9 mouse cellular contexts compared by ENCODE assay signal in genomic region chr9:33856169-33856568, GRCm38 (mm10).
DNase-seq lines count a peak whose midpoint lies in the region; ATAC-seq and TF ChIP-seq lines count a peak whose summit lies in the region.
"Had no signal": no experiment of that assay in that cellular context is flagged by ENCODE, and none has a peak within 500 bp of the region (broad histone marks: within the 10 kb centered on the region; RNA-seq: fewer than 3 reads in every experiment).

No protein-coding gene starts in this region.

- no peaks in the 10 kb centered on the region for H3K9me3 ChIP-seq in hindbrain, embryonic 11.5 days (ENCODE audit: control insufficient read depth, low read length)
- H3K9me3 ChIP-seq in hindbrain, embryonic 13.5 days, result no peaks in the 10 kb centered on the region
- H3K9me3 ChIP-seq: neural tube, embryonic 12.5 days had no signal

- no peak overlapping the region for H3K27ac ChIP-seq in hindbrain, embryonic 11.5 days (ENCODE audit: low read depth, low read length)
- no peak overlapping the region for H3K27ac ChIP-seq in hindbrain, embryonic 13.5 days
- H3K27ac ChIP-seq: neural tube, embryonic 12.5 days had no signal

- DNase-seq in hindbrain, embryonic 11.5 days (ENCODE audit: low spot score), result peak; percentile 46
- peak; percentile 5 for DNase-seq in urinary bladder, postnatal 25 days (ENCODE audit: low spot score)
- no peak for DNase-seq in urinary bladder, postnatal 10 days (ENCODE audit: low spot score)
- peak; percentile 31 for DNase-seq in embryo, embryonic 11 days
- DNase-seq in lung, adult 2 months, result peak; percentile 9
- DNase-seq in thymus, postnatal 36 days, result no peak
- no peak for DNase-seq in thymus, adult 18-20 months

- TF ChIP-seq CTCF in lung, adult 2 months (IDR thresholded peaks at IDR 0.05; ENCODE audit: insufficient read depth, low read length), result peak; percentile 58

- 47% methylated on average over 2 of the region's 2 CpGs for WGBS in hindbrain, embryonic 11.5 days
- WGBS in hindbrain, embryonic 13.5 days, result 31% methylated on average over 2 of the region's 2 CpGs
- WGBS in lung, adult 2 months, result 29% methylated on average over 2 of the region's 2 CpGs

- H3K4me3 ChIP-seq in hindbrain, embryonic 11.5 days (ENCODE audit: low read depth, low read length), result no peak overlapping the region
- no peak overlapping the region for H3K4me3 ChIP-seq in hindbrain, embryonic 13.5 days
- no peak overlapping the region for H3K4me3 ChIP-seq in lung, adult 2 months (replicated peaks; ENCODE audit: extremely low read depth, low read depth, low read length)
- H3K4me3 ChIP-seq: neural tube, embryonic 12.5 days had no signal

- no peaks in the 10 kb centered on the region for H3K36me3 ChIP-seq in hindbrain, embryonic 11.5 days (ENCODE audit: control insufficient read depth, insufficient read depth, low read length)
- H3K36me3 ChIP-seq in hindbrain, embryonic 13.5 days, result no peaks in the 10 kb centered on the region
- H3K36me3 ChIP-seq: neural tube, embryonic 12.5 days had no signal

- no peaks in the 10 kb centered on the region for H3K4me1 ChIP-seq in hindbrain, embryonic 11.5 days (replicated peaks; ENCODE audit: control insufficient read depth, insufficient read depth, low read length)
- peaks cover 4% of the 10 kb centered on the region for H3K4me1 ChIP-seq in hindbrain, embryonic 13.5 days (replicated peaks)
- no peaks in the 10 kb centered on the region for H3K4me1 ChIP-seq in lung, adult 2 months (ENCODE audit: control insufficient read depth, insufficient read depth, low read length)
- H3K4me1 ChIP-seq: neural tube, embryonic 12.5 days had no signal

- H3K4me2 ChIP-seq in hindbrain, embryonic 11.5 days (replicated peaks; ENCODE audit: low read depth, low read length), result no peak overlapping the region
- H3K4me2 ChIP-seq in hindbrain, embryonic 13.5 days, result no peak overlapping the region
- H3K4me2 ChIP-seq: neural tube, embryonic 12.5 days had no signal

- ATAC-seq in hindbrain, embryonic 11.5 days (ENCODE audit: low FRiP score), result no peak
- no peak for ATAC-seq in hindbrain, embryonic 13.5 days (ENCODE audit: low FRiP score)

- no peak for TF ChIP-seq POLR2A in lung, adult 2 months (IDR thresholded peaks at IDR 0.05; ENCODE audit: borderline replicate concordance, extremely low read depth, low read depth, low read length)

- no peak overlapping the region for H3K9ac ChIP-seq in hindbrain, embryonic 11.5 days (ENCODE audit: low read depth, low read length)
- no peak overlapping the region for H3K9ac ChIP-seq in hindbrain, embryonic 13.5 days
- H3K9ac ChIP-seq: neural tube, embryonic 12.5 days had no signal

- no peaks in the 10 kb centered on the region for H3K27me3 ChIP-seq in hindbrain, embryonic 11.5 days (ENCODE audit: control insufficient read depth, insufficient read depth, low read length)
- H3K27me3 ChIP-seq in hindbrain, embryonic 13.5 days, result no peaks in the 10 kb centered on the region
- H3K27me3 ChIP-seq: neural tube, embryonic 12.5 days had no signal

Comparison
In these comparisons a context has a peak if more than half of its experiments do, and no peak if none do; other contexts are left out.
1. DNase-seq: peak in hindbrain, embryonic 11.5 days (single experiment), urinary bladder, postnatal 25 days (single experiment), embryo, embryonic 11 days (single experiment) and lung, adult 2 months (single experiment); none in urinary bladder, postnatal 10 days (single experiment), thymus, postnatal 36 days (0 of 2) and thymus, adult 18-20 months (0 of 2).